Mouse (Mus musculus) left cerebral cortex, adult 8-10 months (tissue): Measurements from ENCODE around the gene Mobp. TPM values are rescaled to one million over a fixed set of nuclear protein-coding genes. Genes with fewer than 3 reads are reported as not detected.
A peak's percentile ranks its signal among the peaks of the same experiment; 100 is the strongest.
"Not testable (repeated sequence)": the region's sequence is repeated elsewhere in the genome, so short reads cannot be mapped to it uniquely, and the experiment has no call there.

ENCODE experiments used
- DNase-seq, 2 experiments: peaks; one replicate each; pipeline ENCODE4 v3.0.0; 2022; ENCODE audit warnings: low spot score in 2 of 2
- total RNA-seq, 4 experiments: library from RNA; stranded (reverse); gene quantifications; 2 replicates each; pipeline ENCODE4 v1.2.4; 2022

Mobp gene
- 100 to 1,000 TPM; 408 to 480 (median 458) TPM for total RNA-seq

- DNase-seq = no peak
These were observed at the start of gene Mobp for GRCm38 (mm10) chr9:120149222-120149828. Mobp (plus strand) TSS chr9:120149707.

GRCm38 (mm10) chr9:120101165-120101564 is 48.3 kb upstream of the Mobp start:
- no peak for DNase-seq

GRCm38 (mm10) chr9:120108953-120109352 is 40.6 kb upstream of the Mobp start:
- DNase-seq = not testable (repeated sequence)

GRCm38 (mm10) chr9:120110211-120111018 is 39.1 kb upstream of the Mobp start, which contains the start of gene Slc25a38:
Slc25a38 (plus strand) TSS chr9:120110374.
- DNase-seq = peak; percentile 88 to 96

GRCm38 (mm10) chr9:120111156-120111945 is 38.2 kb upstream of the Mobp start:
- DNase-seq = no peak

GRCm38 (mm10) chr9:120112472-120112871 is 37.0 kb upstream of the Mobp start:
- DNase-seq = no peak

GRCm38 (mm10) chr9:120113456-120113855 is 36.1 kb upstream of the Mobp start:
- DNase-seq = no peak

GRCm38 (mm10) chr9:120114051-120114788 is 35.3 kb upstream of the Mobp start:
- no peak for DNase-seq

GRCm38 (mm10) chr9:120114789-120115151 is 34.7 kb upstream of the Mobp start:
- no peak for DNase-seq

GRCm38 (mm10) chr9:120115580-120115979 is 33.9 kb upstream of the Mobp start:
- no peak for DNase-seq

GRCm38 (mm10) chr9:120116184-120116624 is 33.3 kb upstream of the Mobp start:
- DNase-seq = no peak

- no peak for DNase-seq
These were observed 31.3 kb upstream of the Mobp start for GRCm38 (mm10) chr9:120118212-120118611.

GRCm38 (mm10) chr9:120120503-120120902 is 29.0 kb upstream of the Mobp start:
- DNase-seq = no peak

GRCm38 (mm10) chr9:120126868-120127267 is 22.6 kb upstream of the Mobp start:
- DNase-seq = no peak

- DNase-seq = peak; percentile 86 to 97
These were observed 21.8 kb upstream of the Mobp start, which contains the start of gene Rpsa for GRCm38 (mm10) chr9:120127538-120128251. Rpsa (plus strand) TSS chr9:120127689.

GRCm38 (mm10) chr9:120129276-120129675 is 20.2 kb upstream of the Mobp start:
- DNase-seq = no peak

- DNase-seq = no peak
These were observed 17.7 kb upstream of the Mobp start for GRCm38 (mm10) chr9:120131784-120132288.

- DNase-seq = no peak
These were observed 16.3 kb upstream of the Mobp start for GRCm38 (mm10) chr9:120132980-120133754.

- DNase-seq = no peak
These were observed 15.6 kb upstream of the Mobp start for GRCm38 (mm10) chr9:120133755-120134475.
